Mouse (Mus musculus): ENCODE measurements around the gene Alg14. TPM values are rescaled to one million over a fixed set of nuclear protein-coding genes. Genes with fewer than 3 reads are reported as not detected.

Gene Alg14
- total and polyA plus RNA-seq, 3 experiments: 16.4 to 39.7 (median 37.3) TPM

DNA sequence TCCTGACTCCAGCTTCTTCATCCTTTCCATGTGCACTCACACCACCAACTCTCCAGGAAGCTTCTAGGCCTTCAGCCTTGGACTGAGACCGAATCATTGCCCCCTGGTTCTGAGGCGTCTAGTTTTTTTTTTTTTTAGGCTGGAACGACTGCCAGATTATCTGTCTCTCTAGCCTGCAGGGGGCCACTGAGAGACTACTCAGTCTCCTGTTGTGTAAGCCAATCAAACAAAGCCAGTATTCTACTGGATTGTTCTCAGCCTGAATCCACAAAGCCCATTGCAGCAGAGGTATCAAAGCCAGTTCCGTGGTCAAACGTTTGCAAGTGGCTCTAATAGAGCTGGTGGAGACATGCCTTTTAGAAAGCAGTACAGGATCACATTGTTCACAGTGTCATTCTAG, 111.9 kb downstream of the Alg14 start:
- no peak for DNase-seq

DNA sequence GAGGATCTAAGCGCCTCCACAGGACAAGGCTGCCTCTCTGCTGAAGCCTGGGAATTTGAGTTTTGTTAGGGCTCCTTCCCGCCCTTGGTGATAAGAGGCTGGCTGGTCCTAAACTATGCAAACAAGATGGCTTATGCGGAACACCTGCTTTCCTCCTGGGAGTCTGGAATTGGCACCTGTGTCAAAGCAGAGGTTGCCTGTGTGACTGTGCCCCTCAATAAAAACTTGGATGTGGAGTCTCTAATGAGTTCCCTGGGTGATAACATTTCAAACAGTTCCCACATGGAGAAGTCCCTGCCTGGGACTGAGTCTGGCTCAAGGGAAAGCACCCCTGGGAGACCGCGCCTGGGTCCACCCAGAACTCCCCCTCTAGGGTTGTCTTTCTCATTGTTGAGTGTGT, 113.5 kb downstream of the Alg14 start:
- no peak for DNase-seq

DNA sequence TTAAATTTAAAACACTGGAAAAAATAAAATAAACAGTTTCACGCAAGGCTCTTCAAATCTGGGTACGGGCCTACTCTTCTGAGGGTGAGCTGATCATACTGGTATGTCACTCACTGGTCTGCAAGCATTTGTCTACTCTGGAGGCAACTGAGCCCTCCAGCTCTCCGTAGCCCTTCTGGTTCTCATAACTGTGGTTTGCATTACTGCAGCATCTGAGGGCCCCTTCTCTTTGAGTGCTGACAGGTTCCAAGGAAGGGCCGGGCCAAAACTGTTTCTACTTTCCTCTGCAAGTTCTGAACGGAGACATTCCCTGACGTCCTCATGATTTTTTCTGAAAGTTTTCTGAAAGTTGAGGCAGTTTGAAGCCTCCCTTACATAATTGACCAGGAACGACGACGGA, 115.8 kb downstream of the Alg14 start:
- no peak for DNase-seq

DNA sequence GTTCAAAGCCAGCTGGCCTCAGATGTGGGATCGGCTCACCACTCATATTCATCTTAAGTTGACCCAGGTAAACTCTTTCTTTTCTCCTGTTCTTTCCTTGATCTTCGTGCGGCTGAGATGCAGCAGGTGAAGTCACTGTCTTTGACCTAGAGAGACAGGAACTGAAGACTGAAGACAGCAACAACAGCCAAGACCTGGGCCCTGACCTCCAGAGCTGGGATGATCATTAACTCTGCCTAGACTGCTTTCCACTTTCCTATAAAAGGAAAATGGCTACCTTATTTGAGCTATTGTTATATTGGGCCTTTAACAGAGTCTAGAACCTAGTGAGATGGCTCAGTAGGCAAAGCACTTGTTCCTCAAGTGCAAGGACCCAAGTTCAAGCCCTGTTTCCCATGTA, 116.8 kb downstream of the Alg14 start:
- no peak for DNase-seq

DNA sequence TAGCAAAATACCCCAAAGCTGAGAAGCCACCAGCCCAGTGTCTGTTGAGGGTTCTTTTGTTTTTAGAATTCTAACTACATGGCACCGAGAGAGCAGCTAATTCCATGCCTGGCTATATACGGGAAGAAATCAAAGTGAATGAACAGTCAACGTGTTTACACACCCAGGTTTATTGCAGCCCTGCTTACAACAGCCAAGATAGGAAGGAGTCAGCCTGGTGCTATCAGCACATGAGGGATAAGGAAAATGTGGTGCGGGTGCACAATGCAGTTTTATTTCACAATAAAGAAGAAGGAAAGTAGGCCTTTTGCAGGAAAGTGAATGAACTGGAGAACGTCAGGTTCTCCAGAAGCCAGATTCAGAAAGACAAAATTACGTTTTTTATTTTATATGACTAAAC, 119.9 kb downstream of the Alg14 start:
- no peak for DNase-seq

Other genes starting within 250 kb of the Alg14 start
- 10 to 100 TPM in 1 of 2 experiments, 1 to 10 TPM in 1; 8.9 to 11.4 TPM for gene Rwdd3, start 120.1 kb upstream of the Alg14 start, total RNA-seq (2021)
- 1.1 and 1.3 TPM in 2 replicates for gene Rwdd3, start 120.1 kb upstream of the Alg14 start, polyA plus RNA-seq (2012; rRNA removed)
- gene Tmem56, start 8.7 kb upstream of the Alg14 start, total RNA-seq (2021): 10 to 100 TPM; 32.0 to 56.3 TPM
- gene Tmem56, start 8.7 kb upstream of the Alg14 start, polyA plus RNA-seq (2012; rRNA removed): 7.8 TPM in 2 replicates
- gene Cnn3, start 134.7 kb downstream of the Alg14 start, total RNA-seq (2021): 100 to 1,000 TPM; 282 to 367 TPM
- 182 and 197 TPM in 2 replicates for gene Cnn3, start 134.7 kb downstream of the Alg14 start, polyA plus RNA-seq (2012; rRNA removed)
- 10 to 100 TPM; 17.4 to 27.9 TPM for gene Slc44a3, start 240.6 kb downstream of the Alg14 start, total RNA-seq (2021)
- gene Slc44a3, start 240.6 kb downstream of the Alg14 start, polyA plus RNA-seq (2012; rRNA removed): 6.1 and 8.9 TPM in 2 replicates